13 mouse cellular contexts compared by ENCODE assay signal in genomic region chr13:51638958-51639357, GRCm38 (mm10). TPM values are rescaled to one million over a fixed set of nuclear protein-coding genes. Genes with fewer than 3 reads are reported as not detected.
DNase-seq lines count a peak whose midpoint lies in the region; ATAC-seq and TF ChIP-seq lines count a peak whose summit lies in the region.
"Had no signal": no experiment of that assay in that cellular context is flagged by ENCODE, and none has a peak within 500 bp of the region (broad histone marks: within the 10 kb centered on the region; RNA-seq: fewer than 3 reads in every experiment).

No protein-coding gene starts in this region.

- no peak overlapping the region for H3K27ac ChIP-seq in heart, embryonic 11.5 days (ENCODE audit: low read depth, low read length)
- no peak overlapping the region for H3K27ac ChIP-seq in testis, adult 2 months (ENCODE audit: control insufficient read depth, insufficient read depth, low read depth, low read length)
- no peak overlapping the region for H3K27ac ChIP-seq in stomach, postnatal 0 days (replicated peaks)
- H3K27ac ChIP-seq in hindbrain, embryonic 16.5 days (ENCODE audit: low read depth, low read length) = no peak overlapping the region
- H3K27ac ChIP-seq: embryonic facial prominence, embryonic 15.5 days; intestine, embryonic 15.5 days had no signal

- H3K27me3 ChIP-seq in heart, embryonic 11.5 days (ENCODE audit: control insufficient read depth, insufficient read depth, low read length) = no peaks in the 10 kb centered on the region
- H3K27me3 ChIP-seq in testis, adult 2 months (ENCODE audit: control insufficient read depth, insufficient read depth, low read length) = no peaks in the 10 kb centered on the region
- H3K27me3 ChIP-seq in stomach, postnatal 0 days (ENCODE audit: control insufficient read depth, insufficient read depth, low read length) = no peaks in the 10 kb centered on the region
- no peaks in the 10 kb centered on the region for H3K27me3 ChIP-seq in hindbrain, embryonic 16.5 days (replicated peaks; ENCODE audit: control insufficient read depth, insufficient read depth, low read length)
- H3K27me3 ChIP-seq: embryonic facial prominence, embryonic 15.5 days; intestine, embryonic 15.5 days had no signal

- H3K9me3 ChIP-seq in heart, embryonic 11.5 days (replicated peaks; ENCODE audit: control insufficient read depth, low read length) = no peaks in the 10 kb centered on the region
- H3K9me3 ChIP-seq in stomach, postnatal 0 days (ENCODE audit: control insufficient read depth, low read length) = no peaks in the 10 kb centered on the region
- no peaks in the 10 kb centered on the region for H3K9me3 ChIP-seq in hindbrain, embryonic 16.5 days (ENCODE audit: control insufficient read depth, low read length)
- H3K9me3 ChIP-seq: embryonic facial prominence, embryonic 15.5 days; intestine, embryonic 15.5 days had no signal

- 87% methylated on average over 4 of the region's 4 CpGs for WGBS in heart, embryonic 11.5 days (ENCODE audit: insufficient replicate concordance)
- 76% methylated on average over 4 of the region's 4 CpGs for WGBS in stomach, postnatal 0 days
- 85% methylated on average over 4 of the region's 4 CpGs for WGBS in hindbrain, embryonic 16.5 days

- no peak overlapping the region for H3K4me2 ChIP-seq in heart, embryonic 11.5 days
- H3K4me2 ChIP-seq in stomach, postnatal 0 days (replicated peaks; ENCODE audit: low read depth) = no peak overlapping the region
- no peak overlapping the region for H3K4me2 ChIP-seq in hindbrain, embryonic 16.5 days (ENCODE audit: low read length)
- H3K4me2 ChIP-seq: embryonic facial prominence, embryonic 15.5 days; intestine, embryonic 15.5 days had no signal

- no peak overlapping the region for H3K9ac ChIP-seq in heart, embryonic 11.5 days (ENCODE audit: low read depth, low read length)
- no peak overlapping the region for H3K9ac ChIP-seq in stomach, postnatal 0 days (ENCODE audit: low read length)
- no peak overlapping the region for H3K9ac ChIP-seq in hindbrain, embryonic 16.5 days (ENCODE audit: low read depth, low read length)
- H3K9ac ChIP-seq: embryonic facial prominence, embryonic 15.5 days; intestine, embryonic 15.5 days had no signal

- H3K4me3 ChIP-seq in heart, embryonic 11.5 days (ENCODE audit: low read depth, low read length) = no peak overlapping the region
- H3K4me3 ChIP-seq in testis, adult 2 months (ENCODE audit: control insufficient read depth, low read depth, low read length) = peak overlapping the region; percentile 38
- H3K4me3 ChIP-seq in stomach, postnatal 0 days (ENCODE audit: low read depth, low read length) = no peak overlapping the region
- no peak overlapping the region for H3K4me3 ChIP-seq in hindbrain, embryonic 16.5 days (ENCODE audit: low read length)
- H3K4me3 ChIP-seq: embryonic facial prominence, embryonic 15.5 days; intestine, embryonic 15.5 days had no signal

- TF ChIP-seq CTCF in testis, adult 2 months (IDR thresholded peaks at IDR 0.05; ENCODE audit: control insufficient read depth, insufficient read depth, insufficient replicate concordance, low read depth, low read length) = no peak
- peak; percentile 55 for TF ChIP-seq CTCF in stomach, postnatal 0 days (IDR thresholded peaks at IDR 0.05; ENCODE audit: low read depth)

- ATAC-seq in heart, embryonic 11.5 days (replicated peaks; ENCODE audit: insufficient number of reproducible peaks, low FRiP score, low TSS enrichment) = no peak
- peak; percentile 67 for ATAC-seq in erythroblast, adult 5-6 weeks (replicated peaks; ENCODE audit: low FRiP score, poor library complexity, severe bottlenecking)
- no peak for ATAC-seq in stomach, postnatal 0 days (ENCODE audit: low FRiP score, low TSS enrichment)
- no peak for ATAC-seq in hindbrain, embryonic 16.5 days
- ATAC-seq: intestine, embryonic 15.5 days had no signal

- H3K4me1 ChIP-seq in heart, embryonic 11.5 days (ENCODE audit: control insufficient read depth, insufficient read depth, low read length) = no peaks in the 10 kb centered on the region
- H3K4me1 ChIP-seq in testis, adult 2 months (ENCODE audit: control insufficient read depth, insufficient read depth, low read length) = peaks cover 2% of the 10 kb centered on the region; the same call in 1 of the 2 replicates
- no peaks in the 10 kb centered on the region for H3K4me1 ChIP-seq in stomach, postnatal 0 days (replicated peaks; ENCODE audit: control insufficient read depth, insufficient read depth)
- no peaks in the 10 kb centered on the region for H3K4me1 ChIP-seq in hindbrain, embryonic 16.5 days (ENCODE audit: control insufficient read depth, insufficient read depth, low read depth, low read length)
- H3K4me1 ChIP-seq: embryonic facial prominence, embryonic 15.5 days; intestine, embryonic 15.5 days had no signal

- TF ChIP-seq POLR2A in testis, adult 2 months (IDR thresholded peaks at IDR 0.05; ENCODE audit: control insufficient read depth, low read depth, low read length) = no peak

- no peaks in the 10 kb centered on the region for H3K36me3 ChIP-seq in heart, embryonic 11.5 days (ENCODE audit: control insufficient read depth, insufficient read depth, low read length)
- H3K36me3 ChIP-seq in testis, adult 2 months (ENCODE audit: control insufficient read depth, insufficient read depth, low read length) = no peaks in the 10 kb centered on the region
- no peaks in the 10 kb centered on the region for H3K36me3 ChIP-seq in stomach, postnatal 0 days (ENCODE audit: control insufficient read depth, insufficient read depth, low read length)
- H3K36me3 ChIP-seq in hindbrain, embryonic 16.5 days (ENCODE audit: control insufficient read depth, insufficient read depth, low read length) = no peaks in the 10 kb centered on the region
- H3K36me3 ChIP-seq: embryonic facial prominence, embryonic 15.5 days; intestine, embryonic 15.5 days had no signal

- TF ChIP-seq EP300 in stomach, postnatal 0 days (optimal IDR thresholded peaks at IDR 0.05) = no peak

- peak; percentile 34 for DNase-seq in heart, adult 11 months
- no peak for DNase-seq in testis, postnatal 14 days (ENCODE audit: low spot score)
- DNase-seq in stomach, postnatal 0 days (ENCODE audit: low spot score) = peak; percentile 26
- DNase-seq in frontal cortex, postnatal 36 days (ENCODE audit: low spot score in 2 of 2) = no peak
- DNase-seq: cerebellum, postnatal 10 days; heart, postnatal 14 days; lung, postnatal 36 days had no signal

RNA-seq across cellular contexts. Expression of gene Cks2, which starts 6.1 kb away (rescaled TPM):
- polyA plus RNA-seq in heart, embryonic 11.5 days (2014; fragmentation: Nextera tagmentation; extraction: Ambion mirVana) = 295 and 306 TPM in 2 replicates
- 94.0 and 101 TPM in 2 replicates for polyA plus RNA-seq in testis, adult 2 months (2012; rRNA removed)
- 133 and 189 TPM in 2 replicates for total RNA-seq in erythroblast, adult 5-6 weeks (2015; ENCODE audit: low replicate concordance)
- total RNA-seq in erythroblast, adult 5-6 weeks (2017; ENCODE audit: low replicate concordance) = 54.9 and 108 TPM in 2 replicates
- 97.1 and 128 TPM in 2 replicates for polyA plus RNA-seq in stomach, postnatal 0 days (2015; fragmentation: Nextera tagmentation; extraction: Ambion mirVana)
- 49.7 and 50.1 TPM in 2 replicates for polyA plus RNA-seq in hindbrain, embryonic 16.5 days (2015; fragmentation: Nextera tagmentation; extraction: Ambion mirVana)

RNA-seq across cellular contexts. Expression of gene Secisbp2, which starts 12.5 kb away (rescaled TPM):
- 21.9 and 22.8 TPM in 2 replicates for polyA plus RNA-seq in heart, embryonic 11.5 days (2014; fragmentation: Nextera tagmentation; extraction: Ambion mirVana)
- polyA plus RNA-seq in testis, adult 2 months (2012; rRNA removed) = 19.7 and 19.9 TPM in 2 replicates
- total RNA-seq in erythroblast, adult 5-6 weeks (2015; ENCODE audit: low replicate concordance) = 1.3 and 6.1 TPM in 2 replicates
- total RNA-seq in erythroblast, adult 5-6 weeks (2017; ENCODE audit: low replicate concordance) = 6.4 and 13.8 TPM in 2 replicates
- 21.2 and 21.4 TPM in 2 replicates for polyA plus RNA-seq in stomach, postnatal 0 days (2015; fragmentation: Nextera tagmentation; extraction: Ambion mirVana)
- polyA plus RNA-seq in hindbrain, embryonic 16.5 days (2015; fragmentation: Nextera tagmentation; extraction: Ambion mirVana) = 27.4 and 28.6 TPM in 2 replicates

Comparison
In these comparisons a context has a peak if more than half of its experiments do, and no peak if none do; other contexts are left out.
1. DNase-seq: peak in heart, adult 11 months (single experiment) and stomach, postnatal 0 days (single experiment); none in testis, postnatal 14 days (single experiment) and frontal cortex, postnatal 36 days (0 of 2).